Mouse (Mus musculus): ENCODE data around the gene Osbp2. TPM values are rescaled to one million over a fixed set of nuclear protein-coding genes. Genes with fewer than 3 reads are reported as not detected.

Osbp2 gene
- total RNA-seq, 2 experiments from 2014 or later: 82.8 to 89.6 TPM

DNA sequence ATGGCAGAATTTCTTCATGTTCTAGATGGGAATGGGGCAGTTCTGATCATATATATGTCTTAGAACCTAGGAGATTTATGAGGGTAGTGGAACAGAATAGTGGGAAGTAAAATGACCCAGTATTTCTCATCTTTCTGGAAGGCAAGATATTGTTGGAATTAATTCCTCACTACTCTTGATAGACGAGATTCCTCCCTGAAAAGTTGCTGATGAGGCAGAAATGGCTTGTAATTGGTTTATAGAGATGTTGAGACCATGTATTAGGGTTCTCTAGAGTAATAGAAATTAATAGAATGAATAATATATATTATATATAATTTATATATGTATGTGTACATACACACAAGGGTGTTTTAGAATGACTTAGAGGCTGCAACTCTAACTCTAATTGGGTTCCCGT, 201.7 kb downstream of the Osbp2 start:
- no peak for DNase-seq (ENCODE audit: low spot score in 2 of 2)

Other genes starting within 250 kb of the Osbp2 start
- 10 to 100 TPM; 41.8 to 44.0 TPM for gene Morc2a, start 214.7 kb downstream of the Osbp2 start, total RNA-seq (2021)
- gene 4921536K21Rik, start 31.2 kb upstream of the Osbp2 start, total RNA-seq (2021): under 1 TPM; 0.24 to 0.81 TPM
- gene Dusp18, start 31.3 kb upstream of the Osbp2 start, total RNA-seq (2021): 10 to 100 TPM; 23.8 to 24.0 TPM
- gene Slc35e4, start 50.8 kb upstream of the Osbp2 start, total RNA-seq (2021): 10 to 100 TPM; 21.9 to 22.3 TPM
- 10 to 100 TPM; 17.6 to 20.3 TPM for gene Tcn2, start 68.3 kb upstream of the Osbp2 start, total RNA-seq (2021)
- 10 to 100 TPM; 39.6 to 40.9 TPM for gene Pes1, start 100.1 kb upstream of the Osbp2 start, total RNA-seq (2021)
- gene 4930556J24Rik, start 112.9 kb upstream of the Osbp2 start, total RNA-seq (2021): not detected
- gene Gal3st1, start 119.7 kb upstream of the Osbp2 start, total RNA-seq (2021): 10 to 100 TPM; 20.4 to 23.0 TPM
- under 1 TPM in 1 of 2 experiments, not detected in 1; 0.55 TPM for gene Sec14l4, start 167.6 kb upstream of the Osbp2 start, total RNA-seq (2021)
- gene Sec14l3, start 200.9 kb upstream of the Osbp2 start, total RNA-seq (2021): 1 to 10 TPM; 3.1 TPM
- 100 to 1,000 TPM in 1 of 2 experiments, 10 to 100 TPM in 1; 95.0 to 100 TPM for gene Mtfp1, start 231.5 kb upstream of the Osbp2 start, total RNA-seq (2021)

Measured in layer of hippocampus, postnatal 14 days (tissue).